Mouse (Mus musculus): Measurements from ENCODE around the gene Htr6. TPM values are rescaled to one million over a fixed set of nuclear protein-coding genes. Genes with fewer than 3 reads are reported as not detected.

The Htr6 gene
- polyA plus RNA-seq, 1 experiment from 2014 or later = not detected

GRCm38 (mm10) chr4:139034942-139035341 lies 40.4 kb downstream of the Htr6 start:
- TF ChIP-seq CTCF (IDR thresholded peaks at IDR 0.05) = no peak
- no peak for TF ChIP-seq EP300 (IDR thresholded peaks at IDR 0.05)
- H3K4me1 ChIP-seq (ENCODE audit: insufficient read depth, low read depth, low read length) = no peaks in the 10 kb centered on the region
- no peaks in the 10 kb centered on the region for H3K9me3 ChIP-seq (ENCODE audit: low read length)
- H3K4me2 ChIP-seq (replicated peaks; ENCODE audit: low read depth, low read length) = no peak overlapping the region
- no peaks in the 10 kb centered on the region for H3K36me3 ChIP-seq (ENCODE audit: insufficient read depth, low read length)
- no peak overlapping the region for H3K9ac ChIP-seq (replicated peaks; ENCODE audit: low read depth)
- 0 out of 2 replicates have a peak, but pooled peaks cover 2% of the 10 kb centered on the region for H3K27me3 ChIP-seq (replicated peaks; ENCODE audit: insufficient read depth, low read length)
- no peak overlapping the region for H3K4me3 ChIP-seq (ENCODE audit: low read depth, low read length)
- no peak for DNase-seq (ENCODE audit: low spot score)
- WGBS = 71% methylated on average over 3 of the region's 3 CpGs
- H3K27ac ChIP-seq (ENCODE audit: low read length) = no peak overlapping the region
- ATAC-seq = no peak

- WGBS = 35% methylated on average over 4 of the region's 4 CpGs
- DNase-seq (ENCODE audit: low spot score) = no peak
These were observed 40.8 kb downstream of the Htr6 start for GRCm38 (mm10) chr4:139034540-139034939.

GRCm38 (mm10) chr4:139034010-139034367 lies 41.4 kb downstream of the Htr6 start:
- H3K36me3 ChIP-seq (ENCODE audit: insufficient read depth, low read length) = no peaks in the 10 kb centered on the region
- H3K9ac ChIP-seq (replicated peaks; ENCODE audit: low read depth) = no peak overlapping the region
- H3K4me3 ChIP-seq (ENCODE audit: low read depth, low read length) = no peak overlapping the region
- no peaks in the 10 kb centered on the region for H3K4me1 ChIP-seq (ENCODE audit: insufficient read depth, low read depth, low read length)
- H3K27ac ChIP-seq (ENCODE audit: low read length) = no peak overlapping the region
- no peak for ATAC-seq
- WGBS = 80% methylated on average over 8 of the region's 8 CpGs
- H3K27me3 ChIP-seq (replicated peaks; ENCODE audit: insufficient read depth, low read length) = no peaks in the 10 kb centered on the region
- no peak for TF ChIP-seq CTCF (IDR thresholded peaks at IDR 0.05)
- no peak for TF ChIP-seq EP300 (IDR thresholded peaks at IDR 0.05)
- no peaks in the 10 kb centered on the region for H3K9me3 ChIP-seq (ENCODE audit: low read length)
- no peak for DNase-seq (ENCODE audit: low spot score)
- H3K4me2 ChIP-seq (replicated peaks; ENCODE audit: low read depth, low read length) = no peak overlapping the region

More at GRCm38 (mm10) chr4:139034540-139034939, 40.8 kb downstream of the Htr6 start:
- Histone ChIP-seq H3K27ac (ENCODE audit: low read length) (no peak overlapping the region), H3K4me3 (ENCODE audit: low read depth, low read length) (no peak overlapping the region), H3K36me3 (ENCODE audit: insufficient read depth, low read length) (no peaks in the 10 kb centered on the region), H3K4me1 (ENCODE audit: insufficient read depth, low read depth, low read length) (no peaks in the 10 kb centered on the region), H3K9me3 (ENCODE audit: low read length) (no peaks in the 10 kb centered on the region), H3K9ac (replicated peaks; ENCODE audit: low read depth) (no peak overlapping the region), H3K27me3 (replicated peaks; ENCODE audit: insufficient read depth, low read length) (0 out of 2 replicates have a peak, but pooled peaks cover 2% of the 10 kb centered on the region), H3K4me2 (replicated peaks; ENCODE audit: low read depth, low read length) (no peak overlapping the region)
- ATAC-seq = no peak
- TF ChIP-seq EP300 (IDR thresholded peaks at IDR 0.05) = no peak
- TF ChIP-seq CTCF (IDR thresholded peaks at IDR 0.05) = peak; percentile 29; the same call in 1 of the 2 replicates

GRCm38 (mm10) chr4:139033263-139034009 lies 41.9 kb downstream of the Htr6 start:
- DNase-seq (ENCODE audit: low spot score) = no peak
- no peak overlapping the region for H3K4me2 ChIP-seq (replicated peaks; ENCODE audit: low read depth, low read length)
- 75% methylated on average over 11 of the region's 11 CpGs for WGBS
- no peak overlapping the region for H3K27ac ChIP-seq (ENCODE audit: low read length)
- no peaks in the 10 kb centered on the region for H3K4me1 ChIP-seq (ENCODE audit: insufficient read depth, low read depth, low read length)
- H3K36me3 ChIP-seq (ENCODE audit: insufficient read depth, low read length) = no peaks in the 10 kb centered on the region
- H3K9me3 ChIP-seq (ENCODE audit: low read length) = no peaks in the 10 kb centered on the region
- ATAC-seq = no peak
- no peak for TF ChIP-seq CTCF (IDR thresholded peaks at IDR 0.05)
- no peak for TF ChIP-seq EP300 (IDR thresholded peaks at IDR 0.05)
- H3K4me3 ChIP-seq (ENCODE audit: low read depth, low read length) = no peak overlapping the region
- no peaks in the 10 kb centered on the region for H3K27me3 ChIP-seq (replicated peaks; ENCODE audit: insufficient read depth, low read length)
- no peak overlapping the region for H3K9ac ChIP-seq (replicated peaks; ENCODE audit: low read depth)

- no peaks in the 10 kb centered on the region for H3K4me1 ChIP-seq (ENCODE audit: insufficient read depth, low read depth, low read length)
- no peak overlapping the region for H3K27ac ChIP-seq (ENCODE audit: low read length)
- DNase-seq (ENCODE audit: low spot score) (no peak), ATAC-seq (no peak)
- H3K9ac ChIP-seq (replicated peaks; ENCODE audit: low read depth) = no peak overlapping the region
- no peaks in the 10 kb centered on the region for H3K9me3 ChIP-seq (ENCODE audit: low read length)
- TF ChIP-seq EP300 (IDR thresholded peaks at IDR 0.05) = no peak
- no peak for TF ChIP-seq CTCF (IDR thresholded peaks at IDR 0.05)
- H3K4me2 ChIP-seq (replicated peaks; ENCODE audit: low read depth, low read length) = no peak overlapping the region
- no peak overlapping the region for H3K4me3 ChIP-seq (ENCODE audit: low read depth, low read length)
- 81% methylated on average over 12 of the region's 12 CpGs for WGBS
- H3K36me3 ChIP-seq (ENCODE audit: insufficient read depth, low read length) = no peaks in the 10 kb centered on the region
- H3K27me3 ChIP-seq (replicated peaks; ENCODE audit: insufficient read depth, low read length) = no peaks in the 10 kb centered on the region
These were observed 42.8 kb downstream of the Htr6 start for GRCm38 (mm10) chr4:139032521-139032920.

GRCm38 (mm10) chr4:139030675-139031074 lies 44.7 kb downstream of the Htr6 start:
- DNase-seq (ENCODE audit: low spot score) (no peak), ATAC-seq (no peak)
- TF ChIP-seq EP300 (IDR thresholded peaks at IDR 0.05) (no peak), CTCF (IDR thresholded peaks at IDR 0.05) (no peak)
- Histone ChIP-seq H3K27ac (ENCODE audit: low read length) (no peak overlapping the region), H3K9ac (replicated peaks; ENCODE audit: low read depth) (no peak overlapping the region), H3K4me1 (ENCODE audit: insufficient read depth, low read depth, low read length) (no peaks in the 10 kb centered on the region), H3K9me3 (ENCODE audit: low read length) (no peaks in the 10 kb centered on the region), H3K4me3 (ENCODE audit: low read depth, low read length) (no peak overlapping the region), H3K27me3 (replicated peaks; ENCODE audit: insufficient read depth, low read length) (no peaks in the 10 kb centered on the region), H3K4me2 (replicated peaks; ENCODE audit: low read depth, low read length) (no peak overlapping the region), H3K36me3 (ENCODE audit: insufficient read depth, low read length) (no peaks in the 10 kb centered on the region)
- 48% methylated on average over 6 of the region's 6 CpGs for WGBS
